Comparison of ENCODE assay signal across 8 mouse cellular contexts in the genomic region with DNA sequence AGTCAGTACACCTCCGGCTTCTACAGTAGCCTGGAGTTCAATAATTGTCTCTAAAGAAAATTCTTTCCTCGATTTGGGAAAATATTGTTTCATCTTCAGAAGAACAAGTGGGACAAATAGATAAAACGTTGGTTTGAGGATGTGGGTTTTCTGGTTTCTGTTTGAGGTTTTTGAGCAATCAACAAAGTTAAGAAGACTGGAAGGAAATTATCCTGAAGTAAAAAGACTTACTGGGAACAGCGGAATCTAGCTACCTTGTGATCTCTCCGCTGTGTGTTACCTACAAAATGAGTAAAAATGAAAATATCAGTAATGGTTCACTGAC. TPM values are rescaled to one million over a fixed set of nuclear protein-coding genes. Genes with fewer than 3 reads are reported as not detected.
A peak's percentile ranks its signal among the peaks of the same experiment; 100 is the strongest.
DNase-seq lines count a peak whose midpoint lies in the region; ATAC-seq lines count a peak whose summit lies in the region.

No protein-coding gene starts in this region.

- WGBS in kidney, embryonic 16.5 days = 28% methylated on average over 5 of the region's 5 CpGs
- WGBS in embryonic facial prominence, embryonic 10.5 days = 23% methylated on average over 5 of the region's 5 CpGs
- WGBS in hindbrain, embryonic 16.5 days = 24% methylated on average over 5 of the region's 5 CpGs
- WGBS in midbrain, embryonic 16.5 days = 23% methylated on average over 5 of the region's 5 CpGs

- H3K4me1 ChIP-seq in kidney, embryonic 16.5 days (ENCODE audit: insufficient read depth, low read length) = peaks cover 15% of the 10 kb centered on the region
- H3K4me1 ChIP-seq in embryonic facial prominence, embryonic 10.5 days = peaks cover 8% of the 10 kb centered on the region
- peaks cover 15% of the 10 kb centered on the region for H3K4me1 ChIP-seq in hindbrain, embryonic 16.5 days (ENCODE audit: control insufficient read depth, insufficient read depth, low read depth, low read length)
- peaks cover 26% of the 10 kb centered on the region for H3K4me1 ChIP-seq in midbrain, embryonic 16.5 days (ENCODE audit: control insufficient read depth, insufficient read depth, low read length)

- no peak for DNase-seq in kidney, adult 18-20 months
- no peak for DNase-seq in embryonic facial prominence, embryonic 10.5 days (ENCODE audit: low spot score)
- no peak for DNase-seq in layer of hippocampus, adult 11-12 months (ENCODE audit: low spot score)
- no peak for DNase-seq in right cerebral cortex, adult 2 months (ENCODE audit: low spot score in 2 of 2)
- DNase-seq in thymus, adult 18-20 months = no peak

- peak overlapping the region; percentile 75 for H3K9ac ChIP-seq in kidney, embryonic 16.5 days (replicated peaks; ENCODE audit: low read length)
- peak overlapping the region; percentile 81 for H3K9ac ChIP-seq in hindbrain, embryonic 16.5 days (ENCODE audit: low read depth, low read length)
- H3K9ac ChIP-seq in midbrain, embryonic 16.5 days (ENCODE audit: low read depth, low read length) = peak overlapping the region; percentile 79

- H3K27ac ChIP-seq in kidney, embryonic 16.5 days (ENCODE audit: low read length) = peak overlapping the region; percentile 87; the same call in 1 of the 2 replicates
- H3K27ac ChIP-seq in embryonic facial prominence, embryonic 10.5 days (replicated peaks) = peak overlapping the region; percentile 93
- peak overlapping the region; percentile 92 for H3K27ac ChIP-seq in hindbrain, embryonic 16.5 days (ENCODE audit: low read depth, low read length)
- peak overlapping the region; percentile 99 for H3K27ac ChIP-seq in midbrain, embryonic 16.5 days (ENCODE audit: low read length)

- peak overlapping the region; percentile 60 for H3K4me2 ChIP-seq in kidney, embryonic 16.5 days (replicated peaks; ENCODE audit: low read depth, low read length)
- peak overlapping the region; percentile 86 for H3K4me2 ChIP-seq in hindbrain, embryonic 16.5 days (ENCODE audit: low read length)
- peak overlapping the region; percentile 68 for H3K4me2 ChIP-seq in midbrain, embryonic 16.5 days (ENCODE audit: low read length)

- no peaks in the 10 kb centered on the region for H3K27me3 ChIP-seq in kidney, embryonic 16.5 days (ENCODE audit: insufficient read depth, low read length)
- H3K27me3 ChIP-seq in embryonic facial prominence, embryonic 10.5 days (replicated peaks; ENCODE audit: low read depth, poor library complexity, severe bottlenecking) = no peaks in the 10 kb centered on the region
- H3K27me3 ChIP-seq in hindbrain, embryonic 16.5 days (replicated peaks; ENCODE audit: control insufficient read depth, insufficient read depth, low read length) = no peaks in the 10 kb centered on the region
- no peaks in the 10 kb centered on the region for H3K27me3 ChIP-seq in midbrain, embryonic 16.5 days (ENCODE audit: control insufficient read depth, insufficient read depth, low read depth, low read length)

- H3K9me3 ChIP-seq in kidney, embryonic 16.5 days (ENCODE audit: low read length) = no peaks in the 10 kb centered on the region
- H3K9me3 ChIP-seq in embryonic facial prominence, embryonic 10.5 days = no peaks in the 10 kb centered on the region
- no peaks in the 10 kb centered on the region for H3K9me3 ChIP-seq in hindbrain, embryonic 16.5 days (ENCODE audit: control insufficient read depth, low read length)
- no peaks in the 10 kb centered on the region for H3K9me3 ChIP-seq in midbrain, embryonic 16.5 days (replicated peaks; ENCODE audit: control insufficient read depth, low read length, poor library complexity, severe bottlenecking)

- no peak for ATAC-seq in kidney, embryonic 16.5 days (ENCODE audit: low FRiP score, low TSS enrichment)
- ATAC-seq in hindbrain, embryonic 16.5 days = no peak
- ATAC-seq in midbrain, embryonic 16.5 days = no peak

- no peaks in the 10 kb centered on the region for H3K36me3 ChIP-seq in kidney, embryonic 16.5 days (ENCODE audit: insufficient read depth, low read length)
- H3K36me3 ChIP-seq in embryonic facial prominence, embryonic 10.5 days (replicated peaks) = peaks cover 3% of the 10 kb centered on the region; the same call in 1 of the 2 replicates
- H3K36me3 ChIP-seq in hindbrain, embryonic 16.5 days (ENCODE audit: control insufficient read depth, insufficient read depth, low read length) = no peaks in the 10 kb centered on the region
- no peaks in the 10 kb centered on the region for H3K36me3 ChIP-seq in midbrain, embryonic 16.5 days (ENCODE audit: control insufficient read depth, insufficient read depth, low read length)

- peak overlapping the region; percentile 91 for H3K4me3 ChIP-seq in kidney, embryonic 16.5 days (ENCODE audit: low read length)
- peak overlapping the region; percentile 89 for H3K4me3 ChIP-seq in embryonic facial prominence, embryonic 10.5 days
- H3K4me3 ChIP-seq in hindbrain, embryonic 16.5 days (ENCODE audit: low read length) = peak overlapping the region; percentile 78
- peak overlapping the region; percentile 74 for H3K4me3 ChIP-seq in midbrain, embryonic 16.5 days (ENCODE audit: low read depth, low read length)

RNA-seq across cellular contexts. Expression of a gene that starts 0.7 kb away (rescaled TPM):
- polyA plus RNA-seq in kidney, embryonic 16.5 days (2015; fragmentation: Nextera tagmentation; extraction: Ambion mirVana) = 15.6 TPM in 2 replicates
- polyA plus RNA-seq in embryonic facial prominence, embryonic 10.5 days (2016; fragmentation: Nextera tagmentation; extraction: Ambion mirVana) = 19.1 and 19.6 TPM in 2 replicates
- polyA plus RNA-seq in hindbrain, embryonic 16.5 days (2015; fragmentation: Nextera tagmentation; extraction: Ambion mirVana) = 21.9 and 24.7 TPM in 2 replicates
- 30.7 and 31.7 TPM in 2 replicates for polyA plus RNA-seq in midbrain, embryonic 16.5 days (2015; fragmentation: Nextera tagmentation; extraction: Ambion mirVana)
